20 mouse cellular contexts compared by ENCODE assay signal in the genomic region with DNA sequence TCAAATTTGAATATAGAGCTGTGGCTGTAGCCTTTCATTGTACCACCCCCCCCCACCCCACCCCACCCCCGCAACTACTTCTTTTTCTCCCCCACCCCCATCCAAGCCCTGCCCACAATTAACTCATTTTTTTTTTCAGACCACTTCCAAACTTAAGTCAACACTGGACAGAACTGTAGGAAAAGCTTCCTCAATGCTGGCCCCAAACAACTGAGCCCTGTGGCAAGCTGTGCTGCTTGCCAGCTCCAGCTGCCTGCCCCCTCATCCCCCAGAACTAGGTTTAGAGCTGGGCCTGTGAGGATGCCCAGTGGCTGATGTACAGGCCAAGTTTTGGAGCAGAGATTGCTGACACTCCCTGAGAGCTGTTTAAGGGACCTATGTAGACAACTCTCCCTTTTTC. TPM values are rescaled to one million over a fixed set of nuclear protein-coding genes. Genes with fewer than 3 reads are reported as not detected.
DNase-seq lines count a peak whose midpoint lies in the region; ATAC-seq and TF ChIP-seq lines count a peak whose summit lies in the region.
"Had no signal": no experiment of that assay in that cellular context is flagged by ENCODE, and none has a peak within 500 bp of the region (broad histone marks: within the 10 kb centered on the region; RNA-seq: fewer than 3 reads in every experiment).

No protein-coding gene starts in this region.

- no peaks in the 10 kb centered on the region for H3K9me3 ChIP-seq in heart, embryonic 13.5 days
- H3K9me3 ChIP-seq in liver, embryonic 12.5 days (replicated peaks): no peaks in the 10 kb centered on the region
- H3K9me3 ChIP-seq in embryonic facial prominence, embryonic 12.5 days: no peaks in the 10 kb centered on the region
- no peaks in the 10 kb centered on the region for H3K9me3 ChIP-seq in limb, embryonic 15.5 days
- H3K9me3 ChIP-seq in midbrain, embryonic 10.5 days (replicated peaks): no peaks in the 10 kb centered on the region
- H3K9me3 ChIP-seq: forebrain, embryonic 13.5 days had no signal

- H3K4me1 ChIP-seq in heart, embryonic 13.5 days: peaks cover 7% of the 10 kb centered on the region; the same call in 1 of the 2 replicates
- H3K4me1 ChIP-seq in liver, adult 2 months (ENCODE audit: control insufficient read depth, insufficient read depth, low read length): peaks cover 7% of the 10 kb centered on the region
- 0 out of 2 replicates have a peak, but pooled peaks cover 6% of the 10 kb centered on the region for H3K4me1 ChIP-seq in liver, embryonic 12.5 days
- H3K4me1 ChIP-seq in embryonic facial prominence, embryonic 12.5 days: peaks cover 4% of the 10 kb centered on the region; the same call in 1 of the 2 replicates
- peaks cover 37% of the 10 kb centered on the region for H3K4me1 ChIP-seq in limb, embryonic 15.5 days
- H3K4me1 ChIP-seq in midbrain, embryonic 10.5 days: no peaks in the 10 kb centered on the region
- H3K4me1 ChIP-seq: forebrain, embryonic 13.5 days had no signal

- no peaks in the 10 kb centered on the region for H3K36me3 ChIP-seq in heart, embryonic 13.5 days
- no peaks in the 10 kb centered on the region for H3K36me3 ChIP-seq in liver, adult 2 months (ENCODE audit: control insufficient read depth, insufficient read depth, low read length)
- H3K36me3 ChIP-seq in liver, embryonic 12.5 days: no peaks in the 10 kb centered on the region
- no peaks in the 10 kb centered on the region for H3K36me3 ChIP-seq in embryonic facial prominence, embryonic 12.5 days
- H3K36me3 ChIP-seq in limb, embryonic 15.5 days: no peaks in the 10 kb centered on the region
- H3K36me3 ChIP-seq in midbrain, embryonic 10.5 days: no peaks in the 10 kb centered on the region

- TF ChIP-seq POLR2A in liver, adult 2 months (IDR thresholded peaks at IDR 0.05; ENCODE audit: extremely low read depth, insufficient read depth, low read length): no peak

- peak overlapping the region; percentile 78 for H3K27ac ChIP-seq in heart, embryonic 13.5 days (replicated peaks)
- H3K27ac ChIP-seq in liver, adult 2 months (replicated peaks; ENCODE audit: insufficient read depth, low read depth, low read length): 0 out of 2 replicates have a peak overlapping the region, but pooled peaks have one; percentile 5
- H3K27ac ChIP-seq in liver, embryonic 12.5 days: no peak overlapping the region
- peak overlapping the region; percentile 93 for H3K27ac ChIP-seq in embryonic facial prominence, embryonic 12.5 days
- H3K27ac ChIP-seq in limb, embryonic 15.5 days: peak overlapping the region; percentile 92
- H3K27ac ChIP-seq in midbrain, embryonic 10.5 days (replicated peaks): no peak overlapping the region
- H3K27ac ChIP-seq: forebrain, embryonic 13.5 days had no signal

- DNase-seq in heart, adult 8-10 months (ENCODE audit: low spot score): no peak
- DNase-seq in liver, adult 2 months (ENCODE audit: extremely low read depth, low read depth, low spot score): no peak
- no peak for DNase-seq in adrenal gland, postnatal 14 days
- DNase-seq in midbrain, embryonic 10.5 days (ENCODE audit: low spot score): no peak
- DNase-seq: cerebellum, adult 2 months; embryo, embryonic 11 days; heart, postnatal 4 days; kidney, adult 18-20 months; layer of hippocampus, adult 9-11 months; right cerebral cortex, adult 18-20 months had no signal

- 50% methylated on average over 1 of the region's 1 CpGs for WGBS in heart, embryonic 13.5 days
- 56% methylated on average over 1 of the region's 1 CpGs for WGBS in liver, adult 2 months
- no CpG with 5 or more reads among the region's 1 CpGs for WGBS in liver, embryonic 12.5 days (ENCODE audit: insufficient replicate concordance)
- WGBS in embryonic facial prominence, embryonic 12.5 days: 21% methylated on average over 1 of the region's 1 CpGs
- WGBS in limb, embryonic 15.5 days: 63% methylated on average over 1 of the region's 1 CpGs
- 75% methylated on average over 1 of the region's 1 CpGs for WGBS in midbrain, embryonic 10.5 days

- H3K4me2 ChIP-seq in heart, embryonic 13.5 days: no peak overlapping the region
- H3K4me2 ChIP-seq in liver, embryonic 12.5 days: no peak overlapping the region
- H3K4me2 ChIP-seq in embryonic facial prominence, embryonic 12.5 days (replicated peaks): no peak overlapping the region
- no peak overlapping the region for H3K4me2 ChIP-seq in limb, embryonic 15.5 days
- H3K4me2 ChIP-seq: forebrain, embryonic 13.5 days had no signal

- H3K4me3 ChIP-seq in heart, embryonic 13.5 days: no peak overlapping the region
- no peak overlapping the region for H3K4me3 ChIP-seq in liver, adult 2 months (ENCODE audit: insufficient read depth, low read depth, low read length)
- no peak overlapping the region for H3K4me3 ChIP-seq in liver, embryonic 12.5 days
- H3K4me3 ChIP-seq in embryonic facial prominence, embryonic 12.5 days: no peak overlapping the region
- H3K4me3 ChIP-seq in limb, embryonic 15.5 days: no peak overlapping the region
- no peak overlapping the region for H3K4me3 ChIP-seq in midbrain, embryonic 10.5 days
- H3K4me3 ChIP-seq: forebrain, embryonic 13.5 days had no signal

- TF ChIP-seq CTCF in liver, adult 2 months (IDR thresholded peaks at IDR 0.05; ENCODE audit: low read depth, low read length): no peak

- H3K9ac ChIP-seq in heart, embryonic 13.5 days: no peak overlapping the region
- no peak overlapping the region for H3K9ac ChIP-seq in liver, adult 2 months (ENCODE audit: low read depth, low read length)
- no peak overlapping the region for H3K9ac ChIP-seq in liver, embryonic 12.5 days
- no peak overlapping the region for H3K9ac ChIP-seq in embryonic facial prominence, embryonic 12.5 days
- H3K9ac ChIP-seq in limb, embryonic 15.5 days: no peak overlapping the region
- H3K9ac ChIP-seq: forebrain, embryonic 13.5 days had no signal

- no peak for ATAC-seq in heart, embryonic 13.5 days (ENCODE audit: extremely low read depth, insufficient number of reproducible peaks, low FRiP score, low TSS enrichment)
- no peak for ATAC-seq in liver, embryonic 12.5 days
- no peak for ATAC-seq in embryonic facial prominence, embryonic 12.5 days (ENCODE audit: insufficient number of reproducible peaks, insufficient read depth, low FRiP score, low TSS enrichment)
- ATAC-seq in limb, embryonic 15.5 days (ENCODE audit: insufficient number of reproducible peaks, low FRiP score, low TSS enrichment, low read depth): no peak
- ATAC-seq: forebrain, embryonic 13.5 days had no signal

- peaks cover 18% of the 10 kb centered on the region; the same call in 1 of the 2 replicates for H3K27me3 ChIP-seq in heart, embryonic 13.5 days (replicated peaks)
- H3K27me3 ChIP-seq in liver, adult 2 months (ENCODE audit: control insufficient read depth, insufficient read depth, low read length): no peaks in the 10 kb centered on the region
- peaks cover 45% of the 10 kb centered on the region for H3K27me3 ChIP-seq in liver, embryonic 12.5 days (replicated peaks)
- no peaks in the 10 kb centered on the region for H3K27me3 ChIP-seq in embryonic facial prominence, embryonic 12.5 days
- no peaks in the 10 kb centered on the region; the same call in 1 of the 2 replicates for H3K27me3 ChIP-seq in limb, embryonic 15.5 days
- H3K27me3 ChIP-seq in midbrain, embryonic 10.5 days (ENCODE audit: low read depth, poor library complexity, severe bottlenecking): peaks cover 71% of the 10 kb centered on the region
- H3K27me3 ChIP-seq: forebrain, embryonic 13.5 days had no signal

- no peaks in the 10 kb centered on the region for H3K79me2 ChIP-seq in liver, adult 2 months (ENCODE audit: control insufficient read depth, insufficient read depth, low read length)

RNA-seq across cellular contexts. Expression of a gene that starts 9.9 kb away (rescaled TPM):
- polyA plus RNA-seq in heart, embryonic 13.5 days (2015; fragmentation: Nextera tagmentation; extraction: Ambion mirVana): 52.1 and 61.7 TPM in 2 replicates
- 1 to 10 TPM; 5.0 to 6.3 (median 5.4) TPM for total RNA-seq in heart, adult 8-10 months (2022)
- total RNA-seq in liver, adult 2 months (2014; rRNA removed): 12.9 and 15.5 TPM in 2 replicates
- polyA plus RNA-seq in liver, adult 2 months (2012; rRNA removed): 11.2 and 12.8 TPM in 2 replicates
- 48.4 and 51.3 TPM in 2 replicates for polyA plus RNA-seq in liver, embryonic 12.5 days (2016; fragmentation: Nextera tagmentation; extraction: Ambion mirVana)
- 81.1 and 85.4 TPM in 2 replicates for polyA plus RNA-seq in embryonic facial prominence, embryonic 12.5 days (2016; fragmentation: Nextera tagmentation; extraction: Ambion mirVana)
- polyA plus RNA-seq in limb, embryonic 15.5 days (2015; fragmentation: Nextera tagmentation; extraction: Ambion mirVana): 53.8 and 54.7 TPM in 2 replicates
- total RNA-seq in adrenal gland, postnatal 14 days (2021): 22.8 and 25.2 TPM in 2 replicates
- 83.6 and 85.0 TPM in 2 replicates for polyA plus RNA-seq in midbrain, embryonic 10.5 days (2016; fragmentation: Nextera tagmentation; extraction: Ambion mirVana)

RNA-seq across cellular contexts. Expression of a gene that starts 14.7 kb away (rescaled TPM):
- polyA plus RNA-seq in heart, embryonic 13.5 days (2015; fragmentation: Nextera tagmentation; extraction: Ambion mirVana): 76.0 and 87.0 TPM in 2 replicates
- total RNA-seq in heart, adult 8-10 months (2022): 100 to 1,000 TPM; 152 to 198 (median 182) TPM
- 27.1 and 47.0 TPM in 2 replicates for total RNA-seq in liver, adult 2 months (2014; rRNA removed)
- 71.9 and 78.9 TPM in 2 replicates for polyA plus RNA-seq in liver, adult 2 months (2012; rRNA removed)
- polyA plus RNA-seq in liver, embryonic 12.5 days (2016; fragmentation: Nextera tagmentation; extraction: Ambion mirVana): 13.0 and 14.8 TPM in 2 replicates
- 43.0 and 46.6 TPM in 2 replicates for polyA plus RNA-seq in embryonic facial prominence, embryonic 12.5 days (2016; fragmentation: Nextera tagmentation; extraction: Ambion mirVana)
- polyA plus RNA-seq in limb, embryonic 15.5 days (2015; fragmentation: Nextera tagmentation; extraction: Ambion mirVana): 243 and 288 TPM in 2 replicates
- 183 and 214 TPM in 2 replicates for total RNA-seq in adrenal gland, postnatal 14 days (2021)
- polyA plus RNA-seq in midbrain, embryonic 10.5 days (2016; fragmentation: Nextera tagmentation; extraction: Ambion mirVana): 16.4 and 27.9 TPM in 2 replicates
- total RNA-seq: MEL had no signal

RNA-seq across cellular contexts. Expression of a gene that starts 33.6 kb away (rescaled TPM):
- not detected in 2 replicates for polyA plus RNA-seq in heart, embryonic 13.5 days (2015; fragmentation: Nextera tagmentation; extraction: Ambion mirVana)
- not detected for total RNA-seq in heart, adult 8-10 months (2022)
- total RNA-seq in liver, adult 2 months (2014; rRNA removed): not detected in 2 replicates
- not detected in 2 replicates for polyA plus RNA-seq in liver, adult 2 months (2012; rRNA removed)
- not detected in 2 replicates for polyA plus RNA-seq in liver, embryonic 12.5 days (2016; fragmentation: Nextera tagmentation; extraction: Ambion mirVana)
- polyA plus RNA-seq in embryonic facial prominence, embryonic 12.5 days (2016; fragmentation: Nextera tagmentation; extraction: Ambion mirVana): not detected in 2 replicates
- 12.5 and 18.3 TPM in 2 replicates for polyA plus RNA-seq in limb, embryonic 15.5 days (2015; fragmentation: Nextera tagmentation; extraction: Ambion mirVana)
- total RNA-seq in adrenal gland, postnatal 14 days (2021): not detected in 2 replicates
- not detected in 2 replicates for polyA plus RNA-seq in midbrain, embryonic 10.5 days (2016; fragmentation: Nextera tagmentation; extraction: Ambion mirVana)
- total RNA-seq: gastrocnemius, adult 18-20 months; heart, postnatal 4 days; left cerebral cortex, postnatal 25 days; MEL had no signal
- polyA plus RNA-seq: C2C12; cerebellum, adult 2 months; forebrain, embryonic 13.5 days; neural tube, embryonic 14.5 days had no signal

RNA-seq across cellular contexts. Expression of a gene that starts 34.1 kb away (rescaled TPM):
- polyA plus RNA-seq in heart, embryonic 13.5 days (2015; fragmentation: Nextera tagmentation; extraction: Ambion mirVana): 0.32 and 0.56 TPM in 2 replicates
- total RNA-seq in heart, adult 8-10 months (2022): under 1 TPM; 0.16 to 0.53 (median 0.21) TPM
- 0.07 TPM in 1 of 2 replicates, not detected in the other for total RNA-seq in liver, adult 2 months (2014; rRNA removed)
- not detected in 2 replicates for polyA plus RNA-seq in liver, adult 2 months (2012; rRNA removed)
- not detected in 2 replicates for polyA plus RNA-seq in liver, embryonic 12.5 days (2016; fragmentation: Nextera tagmentation; extraction: Ambion mirVana)
- 0.69 and 0.73 TPM in 2 replicates for polyA plus RNA-seq in embryonic facial prominence, embryonic 12.5 days (2016; fragmentation: Nextera tagmentation; extraction: Ambion mirVana)
- 0.41 and 0.97 TPM in 2 replicates for polyA plus RNA-seq in limb, embryonic 15.5 days (2015; fragmentation: Nextera tagmentation; extraction: Ambion mirVana)
- total RNA-seq in adrenal gland, postnatal 14 days (2021): 16.3 and 20.9 TPM in 2 replicates
- 0.17 and 0.19 TPM in 2 replicates for polyA plus RNA-seq in midbrain, embryonic 10.5 days (2016; fragmentation: Nextera tagmentation; extraction: Ambion mirVana)
- total RNA-seq: MEL had no signal
- polyA plus RNA-seq: C2C12 had no signal

RNA-seq across cellular contexts. Expression of a gene that starts 57.9 kb away (rescaled TPM):
- polyA plus RNA-seq in heart, embryonic 13.5 days (2015; fragmentation: Nextera tagmentation; extraction: Ambion mirVana): not detected in 2 replicates
- not detected for total RNA-seq in heart, adult 8-10 months (2022)
- total RNA-seq in liver, adult 2 months (2014; rRNA removed): not detected in 2 replicates
- not detected in 2 replicates for polyA plus RNA-seq in liver, adult 2 months (2012; rRNA removed)
- not detected in 2 replicates for polyA plus RNA-seq in liver, embryonic 12.5 days (2016; fragmentation: Nextera tagmentation; extraction: Ambion mirVana)
- 0.19 and 0.29 TPM in 2 replicates for polyA plus RNA-seq in embryonic facial prominence, embryonic 12.5 days (2016; fragmentation: Nextera tagmentation; extraction: Ambion mirVana)
- 0.14 and 0.15 TPM in 2 replicates for polyA plus RNA-seq in limb, embryonic 15.5 days (2015; fragmentation: Nextera tagmentation; extraction: Ambion mirVana)
- total RNA-seq in adrenal gland, postnatal 14 days (2021): 0.26 and 0.30 TPM in 2 replicates
- 0.06 and 0.11 TPM in 2 replicates for polyA plus RNA-seq in midbrain, embryonic 10.5 days (2016; fragmentation: Nextera tagmentation; extraction: Ambion mirVana)
- total RNA-seq: gastrocnemius, adult 18-20 months; heart, postnatal 4 days; MEL had no signal

Comparison
In these comparisons a context has a peak if more than half of its experiments do, and no peak if none do; other contexts are left out.
1. H3K27ac ChIP-seq: peak in heart, embryonic 13.5 days (single experiment), liver, adult 2 months (single experiment), embryonic facial prominence, embryonic 12.5 days (single experiment) and limb, embryonic 15.5 days (single experiment); none in liver, embryonic 12.5 days (single experiment) and midbrain, embryonic 10.5 days (single experiment).
2. RNA of a gene that starts 33.6 kb away (polyA plus RNA-seq): 12.5 to 18.3 TPM in limb, embryonic 15.5 days; not detected in liver, embryonic 12.5 days, not detected in heart, embryonic 13.5 days, not detected in liver, adult 2 months, not detected in embryonic facial prominence, embryonic 12.5 days and not detected in midbrain, embryonic 10.5 days; every median in the first group is over 10 times any median in the second.